Mouse (Mus musculus) kidney, embryonic 15.5 days (tissue): ENCODE data around the gene Miga2. TPM values are rescaled to one million over a fixed set of nuclear protein-coding genes. Genes with fewer than 3 reads are reported as not detected.
A peak's percentile ranks its signal among the peaks of the same experiment; 100 is the strongest.

ENCODE experiments used
- ATAC-seq: fragments of 200-750 bp; cut with Nextera tagmentation; replicated peaks from 2 replicates; pipeline ENCODE4 v1.8.0; 2017; ENCODE audit warnings: moderate TSS enrichment; ENCODE audit not compliant: low FRiP score
- H3K27ac ChIP-seq: fragments of 300-500 bp; sonication (generic); 2 replicates; pipeline ENCODE4 v1.5.1; 2015; ENCODE audit warnings: mild to moderate bottlenecking, inconsistent platforms
- H3K27me3 ChIP-seq: fragments of 300-500 bp; sonication (generic); 2 replicates; pipeline ENCODE4 v1.6.1; 2015; ENCODE audit warnings: inconsistent platforms
- H3K36me3 ChIP-seq: fragments of 300-500 bp; sonication (generic); 2 replicates; pipeline ENCODE4 v1.6.1; 2015; ENCODE audit warnings: inconsistent platforms
- H3K4me1 ChIP-seq: fragments of 300-500 bp; sonication (generic); 2 replicates; pipeline ENCODE4 v1.6.1; 2015; ENCODE audit warnings: inconsistent platforms
- H3K4me2 ChIP-seq: fragments of 300-500 bp; sonication (generic); 2 replicates; pipeline ENCODE4 v1.6.1; 2015; ENCODE audit warnings: moderate library complexity, mild to moderate bottlenecking, inconsistent platforms
- H3K4me3 ChIP-seq: fragments of 300-500 bp; sonication (generic); replicated peaks from 2 replicates; pipeline ENCODE4 v1.5.1; 2015; ENCODE audit warnings: mild to moderate bottlenecking, inconsistent platforms
- H3K9ac ChIP-seq: fragments of 300-500 bp; sonication (generic); 2 replicates; pipeline ENCODE4 v1.6.1; 2015; ENCODE audit warnings: mild to moderate bottlenecking, inconsistent platforms
- H3K9me3 ChIP-seq: fragments of 300-500 bp; sonication (generic); replicated peaks from 2 replicates; pipeline ENCODE4 v1.6.1; 2016; ENCODE audit warnings: inconsistent platforms
- WGBS: fragments of 180-500 bp; shearing (Covaris S2); methylation state at CpG from one replicate; pipeline ENCODE4 v1.1.7; 2015; ENCODE audit warnings: mixed read lengths; 5-methylcytosine and 5-hydroxymethylcytosine counted together
- polyA plus RNA-seq: library from polyadenylated mRNA; unstranded; fragments of >200 nt; fragmentation: Nextera tagmentation; extraction: Ambion mirVana; gene quantifications from 2 replicates; pipeline ENCODE4 v1.2.1, GENCODE M21; 2015

Miga2 gene
- polyA plus RNA-seq, 1 experiment from 2014 or later: 28.8 TPM

DNA sequence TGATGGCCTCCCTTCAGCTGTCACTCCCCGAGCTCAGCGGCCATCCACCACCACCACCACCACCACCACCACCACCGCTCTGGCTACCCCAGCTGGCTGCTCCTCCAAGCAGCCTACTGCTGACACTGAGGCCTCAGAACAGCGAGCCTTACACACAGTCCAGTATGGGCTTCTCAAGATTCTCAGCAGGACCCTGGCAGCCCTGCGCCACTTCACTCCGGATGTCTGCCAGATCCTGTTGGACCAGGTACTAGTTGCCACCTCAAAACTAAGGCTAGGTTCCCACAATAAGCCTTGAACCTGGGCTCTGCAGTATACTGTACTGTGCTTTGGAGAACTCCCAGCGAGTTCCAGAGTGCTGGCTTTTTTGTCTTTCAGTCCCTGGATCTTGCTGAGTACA, 21.5 kb upstream of the Miga2 start:
- Histone ChIP-seq H3K9ac (no peak overlapping the region), H3K36me3 (peaks cover 100% of the 10 kb centered on the region), H3K4me1 (no peaks in the 10 kb centered on the region), H3K9me3 (no peaks in the 10 kb centered on the region), H3K27ac (no peak overlapping the region), H3K4me3 (no peak overlapping the region), H3K4me2 (no peak overlapping the region), H3K27me3 (no peaks in the 10 kb centered on the region)
- ATAC-seq: no peak
- 91% methylated on average over 7 of the region's 7 CpGs for WGBS

DNA sequence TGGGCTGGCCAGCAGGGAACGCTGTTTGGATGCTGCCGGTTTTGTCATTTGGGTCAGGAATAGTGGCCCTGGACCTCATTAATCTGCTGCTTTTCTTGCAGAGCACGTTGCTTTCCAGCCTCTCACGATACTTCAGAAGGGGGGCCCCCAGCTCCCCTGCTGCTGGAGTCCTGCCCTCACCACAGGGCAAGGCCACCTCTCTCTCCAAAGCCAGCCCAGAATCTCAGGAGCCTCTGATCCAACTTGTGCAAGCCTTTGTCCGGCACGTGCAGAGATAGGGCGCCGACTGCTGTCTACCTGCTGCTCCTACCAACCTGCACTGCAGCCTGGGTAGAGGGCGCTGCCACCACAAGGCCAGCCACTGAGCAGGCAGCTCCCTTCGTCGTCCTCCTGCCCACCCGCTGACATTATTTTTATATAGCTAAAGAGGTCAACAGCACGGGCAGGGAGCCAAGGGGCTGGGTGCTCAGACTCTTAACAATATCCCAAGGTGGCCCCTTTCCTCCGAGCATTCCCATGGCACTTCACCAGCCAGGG, 20.4 kb upstream of the Miga2 start:
- no peak for ATAC-seq
- Histone ChIP-seq H3K27ac (0 out of 2 replicates have a peak overlapping the region, but pooled peaks have one; percentile 6), H3K9me3 (no peaks in the 10 kb centered on the region), H3K9ac (no peak overlapping the region), H3K4me3 (no peak overlapping the region), H3K4me2 (no peak overlapping the region), H3K27me3 (no peaks in the 10 kb centered on the region), H3K4me1 (no peaks in the 10 kb centered on the region), H3K36me3 (peaks cover 99% of the 10 kb centered on the region)
- 62% methylated on average over 14 of the region's 14 CpGs for WGBS

DNA sequence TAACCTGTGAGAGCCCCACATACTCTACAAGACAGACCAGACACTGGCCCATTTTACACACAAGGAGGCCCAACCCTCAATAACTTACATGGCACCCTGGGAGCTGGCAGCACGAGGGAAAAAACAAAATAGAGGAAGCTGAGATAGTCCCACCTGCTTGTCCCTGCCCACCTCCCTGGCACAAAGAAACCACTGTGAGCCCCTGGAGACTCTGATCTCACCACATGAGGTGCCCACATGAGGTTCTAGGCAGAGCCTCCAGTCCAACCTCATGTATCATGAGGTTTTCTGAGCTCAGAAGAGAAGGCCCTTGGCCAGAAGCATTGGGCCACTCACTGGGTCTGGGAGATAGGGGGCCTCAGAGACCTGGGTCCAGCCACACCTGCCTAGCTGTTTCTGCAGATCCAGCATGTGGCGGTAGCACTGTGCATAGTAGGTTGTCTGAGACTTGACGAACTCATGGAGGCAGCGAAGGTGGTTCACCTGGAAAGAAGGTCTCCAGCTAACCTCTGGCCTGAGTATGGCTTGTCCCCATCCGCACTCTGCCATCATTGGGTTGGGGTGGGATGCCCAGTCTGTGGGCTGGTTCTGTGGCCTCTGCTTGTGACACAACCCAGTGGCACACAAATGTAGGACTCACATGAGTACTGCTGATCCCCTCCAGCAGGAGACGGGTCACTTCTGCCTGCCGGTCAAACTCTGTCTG, 17.9 kb upstream of the Miga2 start:
- no peak overlapping the region for H3K4me2 ChIP-seq
- no peaks in the 10 kb centered on the region for H3K27me3 ChIP-seq

DNA sequence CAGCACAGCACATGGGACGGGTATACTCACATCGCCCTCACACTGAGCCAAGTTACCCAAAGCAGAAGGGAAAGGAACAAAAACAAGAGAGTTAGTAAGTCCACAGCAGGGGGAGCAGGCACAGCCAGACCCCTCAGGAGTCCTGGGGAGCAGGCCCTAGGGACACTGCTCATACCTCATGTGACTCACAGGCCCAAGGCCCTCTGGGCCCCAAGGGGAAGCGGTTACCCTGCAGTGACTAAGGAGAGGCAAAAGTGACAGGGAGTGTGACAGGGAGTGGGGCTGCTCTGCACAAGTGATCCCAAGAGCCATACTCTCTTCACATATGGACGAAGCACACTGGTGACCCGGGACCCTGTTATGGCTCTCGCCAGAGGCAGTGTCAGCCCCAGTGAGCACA, 14.8 kb upstream of the Miga2 start:
- Histone ChIP-seq H3K27me3 (no peaks in the 10 kb centered on the region), H3K36me3 (peaks cover 87% of the 10 kb centered on the region)

More for the DNA sequence above, 17.9 kb upstream of the Miga2 start:
- whole genome bisulfite sequencing: 90% methylated on average over 7 of the region's 7 CpGs
- H3K9ac ChIP-seq: no peak overlapping the region
- no peak overlapping the region for H3K27ac ChIP-seq
- H3K4me1 ChIP-seq: no peaks in the 10 kb centered on the region
- no peak overlapping the region for H3K4me3 ChIP-seq
- H3K9me3 ChIP-seq: no peaks in the 10 kb centered on the region
- peaks cover 97% of the 10 kb centered on the region for H3K36me3 ChIP-seq
- ATAC-seq: no peak

DNA sequence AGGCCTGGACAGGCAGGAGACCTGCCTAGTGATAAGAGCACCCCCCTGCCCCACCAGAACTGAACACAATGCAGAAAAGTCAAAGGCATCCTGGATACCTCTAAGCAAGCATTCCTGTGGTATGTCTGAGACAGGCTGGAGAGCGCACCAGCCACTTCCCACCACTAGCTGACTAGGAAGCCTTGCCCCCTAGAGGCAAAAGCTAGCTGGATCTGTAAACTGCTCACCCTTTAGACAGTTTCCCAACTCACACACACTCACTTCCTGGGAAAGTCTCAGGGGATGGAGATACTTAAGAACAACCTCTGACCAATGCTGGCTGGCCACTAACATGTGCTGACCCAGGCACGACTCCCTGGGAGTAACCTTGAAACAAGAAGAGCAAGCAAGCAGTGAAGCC, 12.9 kb upstream of the Miga2 start:
- no peaks in the 10 kb centered on the region for H3K27me3 ChIP-seq
- no peak overlapping the region for H3K9ac ChIP-seq
- no peaks in the 10 kb centered on the region for H3K9me3 ChIP-seq
- no peak for ATAC-seq
- H3K4me3 ChIP-seq: no peak overlapping the region
- peaks cover 73% of the 10 kb centered on the region for H3K36me3 ChIP-seq
- H3K27ac ChIP-seq: no peak overlapping the region
- WGBS: 65% methylated on average over 2 of the region's 2 CpGs
- H3K4me1 ChIP-seq: peaks cover 7% of the 10 kb centered on the region
- H3K4me2 ChIP-seq: no peak overlapping the region

More for the DNA sequence above, 14.8 kb upstream of the Miga2 start:
- no peak for ATAC-seq
- 87% methylated on average over 6 of the region's 6 CpGs for WGBS
- Histone ChIP-seq H3K4me3 (no peak overlapping the region), H3K9me3 (no peaks in the 10 kb centered on the region), H3K9ac (no peak overlapping the region), H3K4me2 (no peak overlapping the region), H3K4me1 (no peaks in the 10 kb centered on the region), H3K27ac (no peak overlapping the region)

DNA sequence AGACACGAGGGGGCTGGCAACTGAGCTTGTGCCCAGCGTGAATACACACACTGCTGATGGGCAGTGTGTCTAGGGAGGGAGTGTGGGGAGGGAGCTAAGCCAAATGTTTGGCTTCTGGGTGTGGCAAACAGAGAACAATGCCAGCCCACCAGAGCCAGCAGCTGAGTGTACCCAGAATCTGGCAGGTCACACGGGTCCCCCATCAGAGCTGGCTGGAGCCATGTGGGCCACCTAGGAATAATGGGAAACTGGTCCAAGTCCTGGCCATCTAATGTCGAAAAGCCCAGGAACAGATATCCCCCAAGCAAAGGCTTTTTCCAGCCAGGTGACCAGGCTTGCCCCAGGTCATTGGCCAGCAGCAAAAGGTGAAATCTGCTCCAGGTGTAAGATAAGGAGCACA, 8.2 kb upstream of the Miga2 start:
- no peaks in the 10 kb centered on the region for H3K27me3 ChIP-seq
- peaks cover 27% of the 10 kb centered on the region for H3K36me3 ChIP-seq
- H3K9me3 ChIP-seq: no peaks in the 10 kb centered on the region
- H3K4me1 ChIP-seq: peaks cover 37% of the 10 kb centered on the region
- WGBS: 62% methylated on average over 4 of the region's 4 CpGs
- H3K27ac ChIP-seq: no peak overlapping the region
- no peak for ATAC-seq
- no peak overlapping the region for H3K4me3 ChIP-seq
- no peak overlapping the region for H3K4me2 ChIP-seq
- no peak overlapping the region for H3K9ac ChIP-seq

DNA sequence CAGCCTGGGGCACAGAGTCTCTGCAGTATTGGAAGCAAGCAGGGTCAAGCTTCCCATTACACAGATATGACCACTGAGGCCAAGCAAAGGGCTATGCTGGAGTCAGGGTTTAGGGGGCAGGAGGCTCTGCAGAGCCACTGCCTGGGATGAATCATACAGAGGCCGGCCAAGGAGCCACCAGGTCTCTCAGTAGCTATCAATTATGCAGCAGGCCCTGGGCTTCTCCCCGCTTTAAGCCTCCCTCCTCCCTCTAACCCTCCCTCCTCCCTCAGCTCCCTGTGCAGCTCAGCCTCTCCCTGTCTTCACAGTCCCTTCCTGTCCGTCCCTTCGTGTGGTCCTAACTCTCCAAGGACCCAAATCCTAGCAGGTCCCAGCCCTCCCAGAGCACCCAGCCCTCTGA, 7.8 kb upstream of the Miga2 start:
- no peak overlapping the region for H3K9ac ChIP-seq
- no peak overlapping the region for H3K27ac ChIP-seq
- no peaks in the 10 kb centered on the region for H3K27me3 ChIP-seq
- peaks cover 26% of the 10 kb centered on the region for H3K36me3 ChIP-seq
- WGBS: 37% methylated on average over 4 of the region's 4 CpGs
- H3K4me1 ChIP-seq: peaks cover 37% of the 10 kb centered on the region
- no peak overlapping the region for H3K4me3 ChIP-seq
- ATAC-seq: no peak
- H3K4me2 ChIP-seq: no peak overlapping the region
- H3K9me3 ChIP-seq: no peaks in the 10 kb centered on the region

DNA sequence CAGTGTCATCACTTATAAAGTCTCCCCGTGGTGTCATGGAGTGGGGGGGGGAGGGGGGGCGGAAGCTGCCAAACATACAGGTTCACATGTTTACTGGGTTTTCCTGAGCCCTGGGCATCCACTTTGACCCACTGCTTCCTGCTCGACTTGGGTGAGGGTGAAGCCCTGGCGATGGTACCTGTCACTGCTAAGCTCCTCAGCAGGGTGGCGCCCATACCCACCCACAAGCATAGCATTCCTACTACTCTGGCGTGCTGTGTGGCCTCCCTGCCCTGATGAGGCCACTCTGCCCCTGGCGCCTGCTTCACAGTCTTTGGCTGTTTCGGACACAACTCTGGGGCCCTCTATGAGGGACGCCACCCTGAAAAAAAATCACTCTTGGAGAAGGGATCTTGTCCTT, 7.1 kb upstream of the Miga2 start:
- H3K4me2 ChIP-seq: no peak overlapping the region
- H3K27ac ChIP-seq: no peak overlapping the region
- no peak overlapping the region for H3K4me3 ChIP-seq
- no peak for ATAC-seq
- peaks cover 26% of the 10 kb centered on the region for H3K36me3 ChIP-seq
- 0 out of 2 replicates have a peak overlapping the region, but pooled peaks have one; percentile 11 for H3K9ac ChIP-seq
- WGBS: 65% methylated on average over 9 of the region's 9 CpGs
- peaks cover 37% of the 10 kb centered on the region for H3K4me1 ChIP-seq
- H3K9me3 ChIP-seq: no peaks in the 10 kb centered on the region
- H3K27me3 ChIP-seq: no peaks in the 10 kb centered on the region

DNA sequence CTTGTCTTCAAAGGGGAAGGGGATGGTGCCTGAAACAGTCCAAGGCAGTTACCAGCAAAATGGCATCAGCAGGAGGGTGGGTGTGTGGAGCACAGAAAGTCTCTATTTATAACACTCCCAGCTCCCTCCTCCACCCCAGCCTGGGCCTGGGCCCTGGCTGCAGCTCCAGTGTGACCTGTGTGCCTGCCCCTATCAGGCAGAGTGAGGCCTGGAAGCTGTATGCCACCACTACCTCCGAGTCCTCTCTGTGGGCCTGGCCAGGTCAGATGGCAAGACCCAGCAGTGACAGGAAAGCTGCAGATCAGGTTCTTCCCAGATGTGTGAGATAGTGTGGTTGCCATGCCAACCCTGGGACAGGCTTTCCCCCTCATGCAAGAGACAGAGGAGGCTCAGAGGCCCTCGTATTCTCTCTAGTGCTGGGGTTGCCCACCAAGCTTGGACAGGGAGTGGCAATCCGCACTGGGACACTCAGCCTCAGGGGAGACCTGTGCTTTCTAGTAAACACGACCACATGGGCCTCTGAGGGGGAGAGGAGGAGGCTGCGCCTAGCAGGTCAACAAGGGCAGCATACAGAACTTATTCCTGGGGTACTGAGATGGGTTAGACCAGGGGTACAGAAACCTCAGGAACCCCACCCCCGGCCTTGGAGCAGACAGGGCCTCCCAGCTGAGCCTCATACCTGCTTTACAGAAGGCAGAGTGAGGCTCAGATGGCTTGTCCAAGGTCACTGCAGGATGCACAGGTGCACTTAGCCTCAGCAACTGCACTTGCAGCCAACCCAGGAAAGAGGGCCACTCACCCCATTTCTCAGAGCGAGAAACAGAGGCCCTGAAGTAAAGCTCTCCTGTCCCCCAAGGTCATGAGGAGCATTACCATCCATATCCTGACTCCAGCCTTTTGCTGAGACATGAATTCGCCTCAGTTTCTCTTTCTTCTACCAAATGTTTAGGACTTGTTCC, 6.2 kb upstream of the Miga2 start:
- Histone ChIP-seq H3K27ac (peak overlapping the region; percentile 79), H3K9me3 (no peaks in the 10 kb centered on the region), H3K9ac (peak overlapping the region; percentile 83), H3K36me3 (peaks cover 18% of the 10 kb centered on the region), H3K4me1 (peaks cover 37% of the 10 kb centered on the region), H3K27me3 (no peaks in the 10 kb centered on the region), H3K4me2 (peak overlapping the region; percentile 90), H3K4me3 (peak overlapping the region; percentile 85)
- 42% methylated on average over 8 of the region's 8 CpGs for WGBS
- ATAC-seq: no peak; the same call in 1 of the 2 replicates

DNA sequence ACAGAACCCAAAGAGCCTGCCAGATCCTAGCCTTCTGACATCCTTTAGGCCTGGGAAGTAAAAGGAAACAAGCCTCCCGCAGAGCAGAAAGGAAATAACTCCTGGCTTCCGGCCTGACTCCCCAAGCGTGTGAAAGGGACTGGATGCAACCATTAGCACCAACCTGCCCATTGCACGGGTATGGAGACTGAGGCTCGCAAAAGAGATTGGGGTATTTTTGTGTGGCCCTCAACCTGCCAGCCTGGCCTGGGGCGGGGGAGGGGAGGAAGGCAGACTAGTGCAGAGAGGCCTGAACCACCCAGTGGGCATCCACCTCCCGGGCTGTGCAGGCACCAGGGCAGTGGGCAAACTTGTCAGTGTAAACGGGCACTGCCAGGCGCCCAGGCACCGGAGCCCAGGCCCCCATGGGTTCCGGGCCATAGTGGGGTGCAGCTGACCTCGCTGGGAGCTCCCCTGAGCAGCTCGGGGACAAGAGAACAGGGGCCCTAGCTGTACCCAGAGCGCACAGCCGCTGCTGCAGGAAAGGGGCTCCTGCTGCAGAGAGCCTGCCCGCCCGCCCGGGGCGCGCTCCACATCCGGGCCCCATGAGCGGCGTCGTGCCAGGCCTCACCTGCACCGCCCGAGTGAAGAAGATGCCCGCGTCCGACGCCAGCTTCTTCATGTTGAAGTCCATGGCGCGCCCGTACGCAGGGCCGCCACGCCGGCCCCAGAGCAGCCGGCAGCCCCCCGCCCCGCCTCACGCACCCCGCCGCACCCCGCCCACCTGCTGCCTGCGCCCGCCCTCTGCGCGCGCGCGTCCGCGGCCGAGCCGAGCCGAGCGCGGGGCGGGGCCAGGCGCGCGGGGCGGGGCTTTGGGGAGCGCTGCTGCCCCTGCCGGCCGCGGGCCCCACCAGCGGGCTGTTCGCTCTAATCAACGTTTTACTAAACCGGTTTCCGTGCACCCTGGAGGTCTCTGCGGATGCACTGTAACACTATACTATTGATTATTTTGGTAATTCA, 5.2 kb upstream of the Miga2 start, which contains the start of gene Sh3glb2:
Gene Sh3glb2 (minus strand): TSS at position 805 of the 999 bp plus-strand sequence.
- Histone ChIP-seq H3K4me3 (peak within 1 kb of the TSS; percentile 85), H3K9me3 (no peaks in the 10 kb centered on the region), H3K4me2 (peak within 1 kb of the TSS; percentile 90), H3K36me3 (peaks cover 8% of the 10 kb centered on the region; the same call in 1 of the 2 replicates), H3K27me3 (no peaks in the 10 kb centered on the region), H3K9ac (peak within 1 kb of the TSS; percentile 83), H3K4me1 (peaks cover 37% of the 10 kb centered on the region), H3K27ac (peak within 1 kb of the TSS; percentile 79)
- peak; percentile 81 for ATAC-seq
- WGBS: 2% methylated on average over 72 of the region's 73 CpGs

DNA sequence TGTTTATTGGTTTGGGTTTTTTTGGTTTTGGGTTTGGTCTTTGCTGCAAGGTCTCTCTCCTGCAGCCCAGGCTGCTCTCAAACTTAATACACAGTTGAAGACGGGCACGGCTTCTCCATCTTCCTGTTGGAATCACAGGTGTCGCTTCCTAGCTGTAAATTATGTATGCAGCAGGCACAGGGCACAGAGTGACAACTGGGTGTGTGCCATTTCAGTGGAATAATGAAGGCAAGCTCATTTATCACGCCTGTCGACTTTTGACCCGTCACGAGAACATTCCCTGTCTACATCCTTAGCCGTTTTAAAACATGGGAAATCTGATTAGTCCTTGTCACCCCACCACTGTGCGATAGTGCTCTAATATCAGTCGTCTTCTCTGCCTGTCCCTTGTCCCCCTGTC, 3.4 kb upstream of the Miga2 start:
- Histone ChIP-seq H3K9ac (no peak overlapping the region), H3K27ac (no peak overlapping the region), H3K4me3 (no peak overlapping the region), H3K9me3 (no peaks in the 10 kb centered on the region), H3K4me1 (peaks cover 45% of the 10 kb centered on the region), H3K4me2 (no peak overlapping the region), H3K36me3 (no peaks in the 10 kb centered on the region), H3K27me3 (no peaks in the 10 kb centered on the region)
- 55% methylated on average over 10 of the region's 10 CpGs for WGBS
- no peak for ATAC-seq
